Mouse (Mus musculus) inflammation-experienced regulatory T-cells, adult 16 weeks (primary cell): ENCODE measurements around the gene Atp13a5. TPM values are rescaled to one million over a fixed set of nuclear protein-coding genes. Genes with fewer than 3 reads are reported as not detected.

Experiments
- polyA plus RNA-seq: library from polyadenylated mRNA; unstranded; fragments of 100-300 nt; shearing (Covaris generic); gene quantifications from one replicate; pipeline ENCODE4 v1.2.1, GENCODE M21; 2017

Gene Atp13a5
- not detected for polyA plus RNA-seq

GRCm38 (mm10) chr16:29378458-29378857, at the start of gene Atp13a5:
Atp13a5 (minus strand) TSS chr16:29378732.

GRCm38 (mm10) chr16:29209605-29210411, 168.7 kb downstream of the Atp13a5 start, which contains the start of gene Hrasls:
Hrasls (plus strand) TSS chr16:29209695.

Other genes starting within 250 kb of the Atp13a5 start
- gene Hrasls, start 169.0 kb downstream of the Atp13a5 start, polyA plus RNA-seq = not detected
- gene Atp13a4, start 166.1 kb upstream of the Atp13a5 start, polyA plus RNA-seq = not detected
- 51.4 TPM for gene Opa1, start 200.6 kb upstream of the Atp13a5 start, polyA plus RNA-seq